Mouse (Mus musculus) heart, embryonic 11.5 days (tissue): ENCODE results near the gene Gm45213. TPM values are rescaled to one million over a fixed set of nuclear protein-coding genes. Genes with fewer than 3 reads are reported as not detected.

Source experiments
- ATAC-seq: fragments of 200-750 bp; cut with Nextera tagmentation; replicated peaks from 2 replicates; pipeline ENCODE4 v1.8.0; 2017; ENCODE audit warnings: moderate library complexity; ENCODE audit not compliant: insufficient number of reproducible peaks, low FRiP score, low TSS enrichment
- H3K27ac ChIP-seq: fragments of 300-500 bp; sonication (generic); 2 replicates; pipeline ENCODE4 v1.5.1; 2014; ENCODE audit warnings: mild to moderate bottlenecking, low read depth, low read length
- H3K27me3 ChIP-seq: fragments of 300-500 bp; sonication (generic); 2 replicates; pipeline ENCODE4 v1.6.1; 2014; ENCODE audit warnings: mild to moderate bottlenecking, low read length, mixed read lengths; ENCODE audit not compliant: control insufficient read depth, insufficient read depth
- H3K36me3 ChIP-seq: fragments of 300-500 bp; sonication (generic); 2 replicates; pipeline ENCODE4 v1.6.1; 2014; ENCODE audit warnings: mild to moderate bottlenecking, low read length, moderate library complexity, mixed read lengths; ENCODE audit not compliant: control insufficient read depth, insufficient read depth
- H3K4me1 ChIP-seq: fragments of 300-500 bp; sonication (generic); 2 replicates; pipeline ENCODE4 v1.6.1; 2014; ENCODE audit warnings: low read length; ENCODE audit not compliant: control insufficient read depth, insufficient read depth
- H3K4me2 ChIP-seq: fragments of 300-500 bp; sonication (generic); 2 replicates; pipeline ENCODE4 v1.6.1; 2014; ENCODE audit warnings: mild to moderate bottlenecking, moderate library complexity
- H3K4me3 ChIP-seq: fragments of 300-500 bp; sonication (generic); 2 replicates; pipeline ENCODE4 v1.5.1; 2014; ENCODE audit warnings: low read depth, low read length
- H3K9ac ChIP-seq: fragments of 300-500 bp; sonication (generic); 2 replicates; pipeline ENCODE4 v1.6.1; 2014; ENCODE audit warnings: mild to moderate bottlenecking, low read depth, low read length, moderate library complexity
- H3K9me3 ChIP-seq: fragments of 300-500 bp; sonication (generic); replicated peaks from 2 replicates; pipeline ENCODE4 v1.6.1; 2016; ENCODE audit warnings: low read length; ENCODE audit not compliant: control insufficient read depth
- WGBS: fragments of 180-500 bp; shearing (Covaris S2); extraction: QIAGEN DNeasy Blood & Tissue Kit; methylation state at CpG from one replicate; pipeline ENCODE4 v1.1.7; 2014; ENCODE audit not compliant: insufficient replicate concordance; 5-methylcytosine and 5-hydroxymethylcytosine counted together
- polyA plus RNA-seq: library from polyadenylated mRNA; unstranded; fragments of >200 nt; fragmentation: Nextera tagmentation; extraction: Ambion mirVana; gene quantifications from 2 replicates; pipeline ENCODE4 v1.2.1, GENCODE M21; 2014

The Gm45213 gene
- polyA plus RNA-seq = not detected in 2 replicates

GRCm38 (mm10) chr7:66043552-66044459 lies at the start of gene Gm45213:
Gene Gm45213 (plus strand): TSS chr7:66043602.
- no peaks in the 10 kb centered on the region for H3K4me1 ChIP-seq
- 76% methylated on average over 10 of the region's 10 CpGs for WGBS

GRCm38 (mm10) chr7:66001035-66001754 lies 42.2 kb upstream of the Gm45213 start:
- Histone ChIP-seq H3K4me3 (no peak overlapping the region), H3K9me3 (peaks cover 3% of the 10 kb centered on the region; the same call in 1 of the 2 replicates), H3K4me2 (no peak overlapping the region), H3K36me3 (no peaks in the 10 kb centered on the region), H3K27me3 (no peaks in the 10 kb centered on the region), H3K4me1 (no peaks in the 10 kb centered on the region), H3K27ac (no peak overlapping the region), H3K9ac (no peak overlapping the region)
- ATAC-seq = no peak
- 84% methylated on average over 16 of the region's 16 CpGs for WGBS

More at GRCm38 (mm10) chr7:66043552-66044459, at the start of gene Gm45213:
- no peak for ATAC-seq
- no peak within 1 kb of the TSS for H3K4me2 ChIP-seq
- no peaks in the 10 kb centered on the region for H3K9me3 ChIP-seq
- H3K27ac ChIP-seq = no peak within 1 kb of the TSS
- H3K9ac ChIP-seq = no peak within 1 kb of the TSS
- H3K36me3 ChIP-seq = no peaks in the 10 kb centered on the region
- H3K27me3 ChIP-seq = peaks cover 17% of the 10 kb centered on the region
- H3K4me3 ChIP-seq = no peak within 1 kb of the TSS

DNA sequence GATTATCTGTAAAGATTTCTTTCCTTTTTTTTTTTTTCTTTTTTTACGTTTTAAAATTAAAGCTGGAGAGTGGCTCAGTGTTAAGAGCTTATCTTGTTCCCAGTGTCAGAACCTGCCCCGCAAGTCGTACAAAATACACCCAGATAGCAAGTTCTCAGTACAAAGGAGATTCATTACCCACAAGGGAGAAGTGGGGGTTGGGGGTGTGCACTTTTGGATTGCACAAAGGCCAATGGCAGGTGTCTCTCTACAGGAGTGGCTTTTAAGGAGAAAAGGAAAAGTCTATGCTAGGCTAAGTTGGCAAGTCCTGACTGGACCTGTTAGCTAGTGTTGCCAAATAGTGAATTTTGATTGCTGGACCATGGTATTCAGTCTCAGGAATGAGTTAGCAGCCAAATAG lies 41.6 kb upstream of the Gm45213 start:
- Histone ChIP-seq H3K27me3 (no peaks in the 10 kb centered on the region), H3K4me2 (no peak overlapping the region), H3K4me3 (no peak overlapping the region), H3K9ac (no peak overlapping the region), H3K36me3 (no peaks in the 10 kb centered on the region), H3K27ac (no peak overlapping the region), H3K4me1 (no peaks in the 10 kb centered on the region), H3K9me3 (peaks cover 3% of the 10 kb centered on the region; the same call in 1 of the 2 replicates)
- 52% methylated on average over 3 of the region's 3 CpGs for WGBS
- ATAC-seq = no peak

DNA sequence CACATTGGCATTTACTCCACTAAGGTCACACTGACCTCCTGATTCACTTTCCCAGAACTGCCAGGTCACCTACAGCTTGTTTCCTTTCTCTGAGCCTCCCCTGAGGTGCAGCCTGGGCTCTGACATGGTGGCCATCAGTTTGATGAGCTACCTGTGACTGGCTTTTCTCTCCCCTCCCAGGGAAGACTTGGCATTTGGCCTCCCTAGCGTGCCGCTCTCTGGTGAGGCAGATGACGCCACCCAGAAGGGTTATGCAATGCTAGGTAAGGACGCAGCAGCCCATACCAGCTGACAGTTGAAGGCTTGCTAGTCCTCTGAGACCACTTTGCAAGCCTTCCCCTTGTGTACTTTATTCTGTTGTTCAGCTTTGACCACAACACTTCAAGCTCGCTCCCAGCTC lies 40.0 kb upstream of the Gm45213 start:
- Histone ChIP-seq H3K4me1 (no peaks in the 10 kb centered on the region), H3K27me3 (no peaks in the 10 kb centered on the region), H3K9ac (no peak overlapping the region), H3K36me3 (no peaks in the 10 kb centered on the region), H3K4me2 (no peak overlapping the region), H3K4me3 (no peak overlapping the region), H3K9me3 (peaks cover 3% of the 10 kb centered on the region; the same call in 1 of the 2 replicates), H3K27ac (no peak overlapping the region)
- 83% methylated on average over 5 of the region's 5 CpGs for whole genome bisulfite sequencing
- no peak for ATAC-seq

DNA sequence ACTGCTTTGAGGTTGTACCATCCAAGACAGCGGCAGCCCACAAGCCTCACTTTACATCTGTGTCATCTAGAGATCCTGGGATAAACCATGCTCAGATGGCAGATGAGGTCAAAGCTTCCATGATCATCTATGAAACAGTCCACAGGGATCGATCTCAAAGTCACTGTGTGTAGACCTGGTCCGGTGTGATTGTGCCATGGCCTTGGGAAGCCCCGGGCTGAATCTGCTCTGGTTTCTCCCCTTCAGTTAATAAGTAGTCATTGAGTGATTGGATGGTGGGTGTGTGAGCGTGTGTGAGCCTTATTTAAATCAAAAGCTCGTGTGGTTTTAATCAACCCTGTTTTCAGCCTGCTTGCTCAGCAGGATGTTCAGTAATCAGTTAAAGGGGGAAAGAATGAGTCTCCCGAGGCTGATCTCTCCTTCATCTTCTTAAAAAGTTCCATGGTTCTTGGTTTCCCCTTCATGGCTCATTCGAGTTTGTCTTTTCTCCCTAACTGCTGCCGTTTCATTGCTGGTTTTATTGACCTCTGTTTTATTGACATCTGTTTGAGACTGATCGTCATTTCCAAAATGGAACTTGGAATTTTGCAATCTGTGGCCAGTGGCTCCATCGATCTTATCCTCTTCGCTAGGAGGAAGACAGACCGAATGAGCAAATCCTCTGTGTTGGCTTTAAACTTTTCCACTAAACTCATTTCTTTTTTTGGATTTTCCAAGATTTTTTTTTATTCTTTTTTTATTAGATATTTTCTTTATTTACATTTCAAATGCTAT lies 39.4 kb upstream of the Gm45213 start:
- peaks cover 3% of the 10 kb centered on the region; the same call in 1 of the 2 replicates for H3K9me3 ChIP-seq
- WGBS = 75% methylated on average over 13 of the region's 13 CpGs
- H3K4me1 ChIP-seq = no peaks in the 10 kb centered on the region
- H3K36me3 ChIP-seq = no peaks in the 10 kb centered on the region
- no peak for ATAC-seq
- H3K27ac ChIP-seq = no peak overlapping the region
- no peak overlapping the region for H3K4me2 ChIP-seq
- H3K4me3 ChIP-seq = no peak overlapping the region
- H3K9ac ChIP-seq = no peak overlapping the region
- no peaks in the 10 kb centered on the region for H3K27me3 ChIP-seq

DNA sequence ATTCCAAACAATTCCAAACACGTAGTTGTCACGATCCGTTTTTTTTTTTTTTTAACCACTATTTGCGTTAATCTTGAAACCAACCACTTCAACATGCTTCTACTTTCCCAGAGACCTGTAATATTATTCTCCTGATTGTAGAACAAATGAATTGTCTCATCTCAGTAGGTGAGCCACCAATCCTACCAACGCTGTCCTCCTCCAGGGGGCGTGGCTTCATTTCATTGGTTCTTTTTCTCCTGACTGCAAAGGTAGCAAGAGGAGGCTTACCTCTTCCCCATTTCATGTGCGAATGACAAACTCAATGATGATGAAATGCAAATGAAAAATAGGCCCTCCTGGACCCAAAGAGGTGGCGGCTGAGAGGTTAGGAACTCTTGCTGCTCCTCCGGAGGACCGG lies 38.3 kb upstream of the Gm45213 start:
- 80% methylated on average over 10 of the region's 10 CpGs for WGBS

DNA sequence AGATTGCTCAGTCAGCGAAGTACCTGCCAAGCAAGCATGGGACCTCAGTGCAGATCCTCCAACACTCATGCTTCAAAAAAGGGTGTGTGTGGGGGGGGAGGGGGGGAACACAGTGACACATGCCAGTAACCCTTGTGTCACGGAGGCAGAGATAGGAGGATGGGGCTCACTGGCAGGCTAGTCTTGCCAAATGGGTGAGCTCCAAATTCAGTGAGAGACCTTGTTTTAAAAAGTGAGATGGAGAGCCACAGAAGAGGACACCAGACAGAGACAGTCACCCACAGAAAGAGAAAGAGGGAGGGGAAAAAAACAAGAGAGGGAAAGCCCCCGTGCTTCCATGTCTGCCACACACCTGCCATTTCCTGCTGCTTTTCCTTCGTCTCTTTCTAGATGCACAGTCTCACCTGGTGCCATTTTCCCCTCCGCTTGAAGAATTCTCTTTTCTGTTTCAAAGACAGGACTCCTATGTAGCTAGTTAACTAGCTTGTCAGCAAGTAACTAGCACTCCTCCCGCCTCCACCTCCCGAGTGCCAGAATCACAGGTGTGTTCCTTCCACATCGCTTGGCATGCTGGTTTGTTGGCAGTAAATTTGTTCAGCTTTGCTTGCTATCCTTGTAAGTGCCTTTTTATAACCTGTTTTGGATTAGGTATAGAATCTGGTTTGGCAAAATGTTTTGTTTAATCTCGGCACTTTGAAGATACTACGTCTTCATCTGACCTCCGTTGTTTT lies 35.1 kb upstream of the Gm45213 start:
- H3K4me1 ChIP-seq = no peaks in the 10 kb centered on the region
- no peaks in the 10 kb centered on the region for H3K27me3 ChIP-seq
- H3K4me2 ChIP-seq = no peak overlapping the region
- no peak overlapping the region for H3K27ac ChIP-seq
- WGBS = 76% methylated on average over 11 of the region's 11 CpGs
- H3K9me3 ChIP-seq = no peaks in the 10 kb centered on the region
- H3K9ac ChIP-seq = no peak overlapping the region
- H3K4me3 ChIP-seq = no peak overlapping the region
- ATAC-seq = no peak
- H3K36me3 ChIP-seq = no peaks in the 10 kb centered on the region

More for the DNA sequence above, 38.3 kb upstream of the Gm45213 start:
- Histone ChIP-seq H3K9me3 (no peaks in the 10 kb centered on the region), H3K4me3 (no peak overlapping the region), H3K27me3 (no peaks in the 10 kb centered on the region), H3K9ac (no peak overlapping the region), H3K4me2 (no peak overlapping the region), H3K4me1 (no peaks in the 10 kb centered on the region), H3K27ac (no peak overlapping the region), H3K36me3 (no peaks in the 10 kb centered on the region)
- ATAC-seq = no peak

- Histone ChIP-seq H3K9ac (no peak overlapping the region), H3K4me2 (no peak overlapping the region), H3K36me3 (no peaks in the 10 kb centered on the region), H3K4me3 (no peak overlapping the region), H3K4me1 (no peaks in the 10 kb centered on the region), H3K27me3 (no peaks in the 10 kb centered on the region), H3K9me3 (no peaks in the 10 kb centered on the region), H3K27ac (no peak overlapping the region)
- no peak for ATAC-seq
- WGBS = 85% methylated on average over 16 of the region's 16 CpGs
Measured at GRCm38 (mm10) chr7:66008892-66009273, 34.5 kb upstream of the Gm45213 start.
